Mouse (Mus musculus): ENCODE measurements around the gene Cacna1c. TPM values are rescaled to one million over a fixed set of nuclear protein-coding genes. Genes with fewer than 3 reads are reported as not detected.

Gene Cacna1c
- polyA plus RNA-seq, 1 experiment: 16.7 TPM

DNA sequence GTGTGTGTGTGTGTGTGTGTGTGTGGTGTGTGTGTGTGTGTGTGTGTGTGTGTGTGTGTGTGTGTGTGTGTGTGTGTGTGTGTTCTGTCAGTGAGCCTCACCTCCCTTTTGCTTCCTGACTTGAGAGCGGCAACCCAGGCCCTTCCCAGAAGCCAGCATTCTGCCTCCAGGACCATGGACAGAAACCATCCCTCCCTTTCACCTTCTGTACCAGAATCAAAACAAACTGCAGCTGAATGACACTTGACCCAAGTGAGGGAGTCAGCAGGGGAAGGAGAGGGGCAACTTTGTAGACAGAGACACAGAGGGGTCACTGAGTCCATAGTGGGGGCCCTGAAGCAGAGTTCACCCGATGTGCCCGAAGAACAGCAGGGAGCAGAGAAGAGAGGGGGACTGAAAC lies 36.8 kb upstream of the Cacna1c start:
- Histone ChIP-seq H3K4me1 (ENCODE audit: control insufficient read depth, insufficient read depth, low read length) (peaks cover 18% of the 10 kb centered on the region), H3K27me3 (ENCODE audit: control insufficient read depth, insufficient read depth, low read length) (no peaks in the 10 kb centered on the region), H3K4me3 (replicated peaks; ENCODE audit: insufficient read depth, low read depth, low read length) (no peak overlapping the region), H3K27ac (ENCODE audit: insufficient read depth, low read length) (no peak overlapping the region)
- no peak for DNase-seq
- no peak for TF ChIP-seq CTCF (IDR thresholded peaks at IDR 0.05; ENCODE audit: borderline replicate concordance, insufficient read depth, low read depth, low read length)
- no peak for TF ChIP-seq POLR2A (IDR thresholded peaks at IDR 0.05; ENCODE audit: borderline replicate concordance, insufficient read depth, low read length)
- WGBS: 80% methylated on average over 3 of the region's 3 CpGs

DNA sequence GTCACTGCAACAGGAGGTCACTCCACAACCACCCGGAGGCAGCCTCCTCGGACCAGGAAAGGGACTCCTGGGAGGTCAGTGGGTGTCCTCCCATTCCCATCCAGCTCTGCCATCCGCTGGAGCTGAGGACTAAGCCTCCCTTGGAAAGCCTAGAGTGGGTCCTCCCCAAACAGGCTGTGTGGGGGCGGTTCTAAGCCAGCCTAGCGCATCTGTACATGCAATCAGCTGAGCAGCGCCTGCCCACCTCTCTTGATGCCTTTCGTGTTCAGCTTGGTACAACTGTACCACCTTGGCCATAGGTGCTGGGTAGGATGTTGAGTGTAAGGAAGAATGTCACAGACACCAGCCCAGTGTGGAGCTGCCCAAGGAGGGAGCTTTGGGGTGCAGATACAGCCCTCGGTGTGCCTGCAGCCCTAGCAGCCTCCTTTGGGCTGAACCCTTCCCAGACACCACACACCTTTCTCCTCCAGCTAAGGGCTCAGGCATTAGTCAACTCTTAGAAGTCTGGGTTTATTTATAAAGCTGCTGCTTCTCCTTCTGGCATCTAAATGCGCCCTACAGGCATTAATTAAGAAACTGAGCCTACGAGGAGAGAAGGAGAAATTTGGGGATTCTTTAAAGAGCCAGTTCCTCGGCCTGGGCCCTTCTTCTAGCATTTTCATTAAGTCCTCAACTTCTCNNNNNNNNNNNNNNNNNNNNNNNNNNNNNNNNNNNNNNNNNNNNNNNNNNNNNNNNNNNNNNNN lies 32.8 kb upstream of the Cacna1c start:
- Histone ChIP-seq H3K27me3 (ENCODE audit: control insufficient read depth, insufficient read depth, low read length) (no peaks in the 10 kb centered on the region), H3K4me1 (ENCODE audit: control insufficient read depth, insufficient read depth, low read length) (peaks cover 17% of the 10 kb centered on the region), H3K4me3 (replicated peaks; ENCODE audit: insufficient read depth, low read depth, low read length) (no peak overlapping the region), H3K27ac (ENCODE audit: insufficient read depth, low read length) (no peak overlapping the region)
- WGBS: 91% methylated on average over 11 of the region's 11 CpGs
- no peak for TF ChIP-seq POLR2A (IDR thresholded peaks at IDR 0.05; ENCODE audit: borderline replicate concordance, insufficient read depth, low read length)
- TF ChIP-seq CTCF (IDR thresholded peaks at IDR 0.05; ENCODE audit: borderline replicate concordance, insufficient read depth, low read depth, low read length): no peak
- no peak for DNase-seq

DNA sequence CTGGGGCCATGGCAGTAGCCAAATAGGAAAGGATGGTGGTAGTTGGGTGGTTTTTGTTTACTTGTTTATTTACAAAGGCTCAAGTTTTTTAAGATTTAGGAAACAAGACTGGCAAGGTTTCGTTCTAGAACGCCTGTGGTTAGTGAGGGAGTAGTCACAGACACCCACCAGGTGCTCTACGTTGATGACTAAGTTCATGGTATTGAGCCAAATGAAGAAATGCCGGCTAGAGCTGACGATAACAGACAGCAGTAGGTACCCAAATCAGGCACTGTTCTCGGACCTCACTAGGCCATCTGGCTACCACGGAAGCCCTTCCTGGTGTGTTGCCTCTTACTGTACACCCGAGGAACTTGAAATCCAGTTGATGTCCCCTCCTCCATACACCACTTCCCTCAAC lies 30.8 kb upstream of the Cacna1c start:
- H3K27me3 ChIP-seq (ENCODE audit: control insufficient read depth, insufficient read depth, low read length): no peaks in the 10 kb centered on the region
- H3K4me3 ChIP-seq (replicated peaks; ENCODE audit: insufficient read depth, low read depth, low read length): no peak overlapping the region
- DNase-seq: peak in 1 of 2 experiments; percentile 54
- TF ChIP-seq POLR2A (IDR thresholded peaks at IDR 0.05; ENCODE audit: borderline replicate concordance, insufficient read depth, low read length) (no peak), CTCF (IDR thresholded peaks at IDR 0.05; ENCODE audit: borderline replicate concordance, insufficient read depth, low read depth, low read length) (no peak)
- 35% methylated on average over 8 of the region's 8 CpGs for WGBS
- H3K4me1 ChIP-seq (ENCODE audit: control insufficient read depth, insufficient read depth, low read length): peaks cover 17% of the 10 kb centered on the region
- H3K27ac ChIP-seq (ENCODE audit: insufficient read depth, low read length): no peak overlapping the region

DNA sequence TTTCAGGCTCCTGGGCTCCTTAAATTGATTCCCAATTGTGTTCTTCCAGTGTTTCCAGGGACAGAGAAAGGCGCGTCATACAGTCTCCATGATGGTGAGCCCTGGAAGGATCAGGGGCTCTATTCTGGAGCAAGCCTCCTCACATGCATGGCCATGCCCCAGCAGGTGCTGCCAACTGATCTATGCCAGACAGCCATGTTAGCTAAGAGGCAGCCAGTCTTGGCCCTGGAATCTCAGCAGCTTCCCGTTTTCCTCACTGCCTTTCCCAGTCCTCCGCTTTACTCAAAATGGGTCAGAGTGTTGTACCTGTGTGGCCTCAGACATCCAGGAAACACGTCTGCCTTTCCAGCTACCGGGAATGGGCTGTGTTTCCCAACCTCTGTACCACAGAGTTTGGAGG lies 29.5 kb upstream of the Cacna1c start:
- TF ChIP-seq CTCF (IDR thresholded peaks at IDR 0.05; ENCODE audit: borderline replicate concordance, insufficient read depth, low read depth, low read length) (no peak), POLR2A (IDR thresholded peaks at IDR 0.05; ENCODE audit: borderline replicate concordance, insufficient read depth, low read length) (no peak)
- H3K27ac ChIP-seq (ENCODE audit: insufficient read depth, low read length): no peak overlapping the region
- WGBS: 82% methylated on average over 6 of the region's 6 CpGs
- H3K4me1 ChIP-seq (ENCODE audit: control insufficient read depth, insufficient read depth, low read length): peaks cover 17% of the 10 kb centered on the region
- no peak for DNase-seq
- H3K27me3 ChIP-seq (ENCODE audit: control insufficient read depth, insufficient read depth, low read length): no peaks in the 10 kb centered on the region
- H3K4me3 ChIP-seq (replicated peaks; ENCODE audit: insufficient read depth, low read depth, low read length): no peak overlapping the region

DNA sequence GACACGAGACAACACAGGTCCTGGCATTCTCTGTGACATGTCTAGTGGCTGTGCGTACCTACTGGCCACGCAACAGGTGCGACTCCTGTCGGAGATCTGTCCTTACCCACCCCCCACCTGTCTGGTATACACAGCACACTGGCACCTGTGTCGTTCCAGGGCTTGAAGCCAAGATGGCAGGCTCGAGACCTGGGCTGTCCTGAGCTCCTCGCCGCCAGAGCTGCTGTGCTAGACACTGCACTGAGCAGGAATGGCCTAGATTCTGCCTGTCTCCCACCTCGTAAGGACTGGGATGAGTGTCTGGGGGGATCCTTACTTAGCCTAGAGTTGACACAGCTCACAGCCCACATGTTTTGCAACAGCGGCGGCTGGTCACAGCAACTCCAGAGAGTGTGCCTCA lies 29.0 kb upstream of the Cacna1c start:
- peak; percentile 28 to 46 for DNase-seq
- Histone ChIP-seq H3K4me1 (ENCODE audit: control insufficient read depth, insufficient read depth, low read length) (peaks cover 17% of the 10 kb centered on the region), H3K27ac (ENCODE audit: insufficient read depth, low read length) (no peak overlapping the region)

DNA sequence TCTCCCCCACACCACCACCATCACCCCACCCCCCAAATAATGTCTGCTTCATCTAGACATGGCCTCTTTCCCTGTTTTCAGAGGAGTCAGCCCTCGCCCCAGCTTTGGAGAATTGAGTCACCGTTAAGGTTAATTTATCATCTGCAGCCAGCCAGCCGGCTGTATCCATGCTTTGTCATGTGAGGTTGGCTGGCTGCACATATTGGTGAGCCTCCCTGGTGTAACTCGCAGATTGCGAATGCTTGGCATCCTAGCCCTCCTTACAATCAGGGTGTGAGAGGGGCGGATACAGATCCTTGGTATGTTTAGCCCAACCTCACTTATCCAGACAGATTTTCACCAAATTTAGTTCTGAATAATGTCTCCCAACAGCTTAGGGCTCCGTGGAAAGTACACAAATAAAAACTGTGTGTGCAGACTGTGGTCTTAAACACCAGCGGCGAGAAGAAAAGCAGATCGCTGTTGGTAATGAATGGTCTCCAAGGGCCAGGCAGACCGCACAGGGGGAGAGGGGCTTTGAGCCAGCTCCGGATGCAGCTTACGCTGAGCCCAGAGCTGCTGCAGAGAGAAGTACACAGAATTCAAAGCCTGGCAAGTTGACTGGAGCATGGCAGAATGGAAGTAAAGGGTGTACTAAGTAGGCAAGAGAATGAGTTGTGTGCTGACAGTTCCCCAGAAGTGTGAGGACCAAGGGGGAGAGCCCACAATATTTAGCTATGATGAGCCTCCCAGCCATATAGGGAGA lies 28.4 kb upstream of the Cacna1c start:
- DNase-seq: peak in 1 of 2 experiments; percentile 28
- Histone ChIP-seq H3K4me1 (ENCODE audit: control insufficient read depth, insufficient read depth, low read length) (peaks cover 20% of the 10 kb centered on the region), H3K4me3 (replicated peaks; ENCODE audit: insufficient read depth, low read depth, low read length) (no peak overlapping the region), H3K27ac (ENCODE audit: insufficient read depth, low read length) (no peak overlapping the region), H3K27me3 (ENCODE audit: control insufficient read depth, insufficient read depth, low read length) (no peaks in the 10 kb centered on the region)
- WGBS: 22% methylated on average over 13 of the region's 13 CpGs
- TF ChIP-seq CTCF (IDR thresholded peaks at IDR 0.05; ENCODE audit: borderline replicate concordance, insufficient read depth, low read depth, low read length) (no peak), POLR2A (IDR thresholded peaks at IDR 0.05; ENCODE audit: borderline replicate concordance, insufficient read depth, low read length) (no peak)

More for the DNA sequence above, 29.0 kb upstream of the Cacna1c start:
- WGBS: 28% methylated on average over 12 of the region's 12 CpGs
- TF ChIP-seq POLR2A (IDR thresholded peaks at IDR 0.05; ENCODE audit: borderline replicate concordance, insufficient read depth, low read length): no peak
- no peak for TF ChIP-seq CTCF (IDR thresholded peaks at IDR 0.05; ENCODE audit: borderline replicate concordance, insufficient read depth, low read depth, low read length)
- Histone ChIP-seq H3K27me3 (ENCODE audit: control insufficient read depth, insufficient read depth, low read length) (no peaks in the 10 kb centered on the region), H3K4me3 (replicated peaks; ENCODE audit: insufficient read depth, low read depth, low read length) (no peak overlapping the region)

DNA sequence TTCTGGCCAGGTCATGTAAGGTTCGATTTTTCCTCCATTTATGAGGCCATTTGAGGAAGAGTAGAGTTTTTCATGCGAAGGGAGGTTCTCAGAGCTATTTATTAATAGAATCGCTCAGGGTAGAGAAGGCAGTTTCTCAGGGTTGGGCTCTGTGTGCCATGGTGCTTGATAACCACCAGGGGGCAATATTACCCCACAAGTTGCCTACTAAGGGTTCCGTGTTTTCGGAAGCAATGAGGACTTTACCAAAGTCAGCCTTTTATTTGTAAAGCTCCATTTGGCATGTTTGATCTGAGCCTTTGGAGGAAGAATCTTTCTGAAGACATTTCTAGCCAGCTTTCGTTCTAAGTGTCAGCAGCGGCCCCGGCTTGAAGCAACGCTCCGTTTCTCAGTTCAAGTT lies 24.1 kb upstream of the Cacna1c start:
- Histone ChIP-seq H3K4me3 (replicated peaks; ENCODE audit: insufficient read depth, low read depth, low read length) (no peak overlapping the region), H3K4me1 (ENCODE audit: control insufficient read depth, insufficient read depth, low read length) (peaks cover 15% of the 10 kb centered on the region), H3K27ac (ENCODE audit: insufficient read depth, low read length) (no peak overlapping the region), H3K27me3 (ENCODE audit: control insufficient read depth, insufficient read depth, low read length) (no peaks in the 10 kb centered on the region)
- WGBS: 19% methylated on average over 10 of the region's 10 CpGs
- peak; percentile 62 for DNase-seq
- peak; percentile 90 for TF ChIP-seq CTCF (IDR thresholded peaks at IDR 0.05; ENCODE audit: borderline replicate concordance, insufficient read depth, low read depth, low read length)
- no peak for TF ChIP-seq POLR2A (IDR thresholded peaks at IDR 0.05; ENCODE audit: borderline replicate concordance, insufficient read depth, low read length)
